Mouse (Mus musculus) natural killer cell, adult 2 months (primary cell): Measurements from ENCODE around the gene Serpinb2.

Experiments
- DNase-seq, 2 experiments: peaks; one replicate each; pipeline ENCODE4 v3.0.0; 2022; ENCODE audit warnings: low spot score in 2 of 2

The Serpinb2 gene

DNA sequence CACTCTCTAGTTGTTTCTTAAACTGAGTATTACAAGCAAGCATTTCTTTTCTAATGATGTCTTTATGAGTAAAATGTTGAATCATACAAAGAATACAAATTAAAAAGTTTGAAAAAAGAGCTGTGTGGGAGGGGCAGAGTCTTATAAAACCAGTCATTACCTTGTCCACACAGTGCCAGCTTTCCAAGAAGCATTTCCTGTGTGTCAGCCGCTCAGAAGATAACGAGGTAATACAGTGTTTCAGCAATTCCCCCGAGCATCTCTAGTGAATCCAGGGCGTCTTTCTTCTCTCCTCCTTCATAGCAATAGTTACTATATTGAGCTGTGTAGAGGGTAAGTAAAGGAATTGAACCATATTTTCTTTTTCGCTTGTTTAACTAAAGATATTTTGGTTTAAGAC lies at the start of gene Serpinb2:
Serpinb2 (plus strand) TSS at position 172 of the 400 bp plus-strand sequence.
- DNase-seq, result no peak

DNA sequence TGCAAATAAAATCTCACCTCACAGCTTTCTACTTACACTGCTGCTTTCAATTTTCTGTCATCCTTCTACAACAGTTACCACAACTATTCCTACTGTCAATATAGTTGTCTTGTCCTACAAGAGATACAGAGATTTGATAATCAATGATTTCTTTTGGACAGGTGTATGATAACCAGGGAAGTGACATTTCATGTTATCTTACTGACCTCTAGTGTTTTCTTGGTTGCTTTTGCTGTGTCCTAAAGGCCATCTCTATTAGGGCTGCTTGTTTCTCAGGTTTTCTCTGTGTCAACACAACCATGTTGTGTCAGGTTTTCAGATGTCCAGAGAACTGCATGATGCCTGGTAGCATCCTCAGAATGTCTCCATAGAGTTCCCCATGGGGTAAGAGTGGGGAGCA lies 31.3 kb upstream of the Serpinb2 start:
- no peak for DNase-seq

DNA sequence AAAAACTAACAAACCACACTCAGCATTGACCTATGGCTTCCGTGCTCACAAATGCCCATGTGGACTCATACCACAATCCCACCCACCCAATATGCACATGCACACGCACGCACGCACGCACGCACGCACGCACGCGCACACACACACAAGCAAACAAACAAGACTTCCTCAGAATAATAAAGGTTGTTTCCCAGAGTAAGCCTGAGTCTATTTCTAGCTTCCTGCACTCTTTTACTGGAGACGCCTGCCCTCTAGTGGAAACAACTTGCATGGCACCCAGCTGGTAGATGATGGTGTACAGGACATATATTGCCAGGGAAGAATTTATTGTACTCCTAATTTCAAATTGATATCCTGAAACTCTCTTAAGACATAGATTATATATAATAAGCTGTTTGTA lies 29.8 kb upstream of the Serpinb2 start:
- DNase-seq, result peak; percentile 40 to 61

DNA sequence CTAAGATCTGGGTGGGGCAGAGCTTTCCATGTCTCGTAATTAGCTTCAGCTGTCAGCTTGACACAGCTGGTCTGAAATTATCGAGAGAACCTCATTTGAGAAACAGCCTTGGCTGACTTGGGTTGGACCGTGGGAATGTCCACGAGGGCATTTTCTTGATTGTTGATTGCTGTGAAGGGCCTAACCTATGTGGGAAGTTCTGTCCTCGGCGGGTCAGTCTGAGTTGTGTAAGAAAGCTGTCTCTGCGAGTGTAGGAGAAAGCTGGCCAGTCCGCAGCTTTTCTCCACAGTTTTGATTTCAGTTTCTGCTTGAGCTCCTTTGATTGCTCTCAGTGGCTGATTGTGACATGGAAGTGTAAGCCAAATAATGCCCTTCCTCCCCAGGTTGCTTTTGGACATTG lies 21.6 kb upstream of the Serpinb2 start:
- no peak for DNase-seq

DNA sequence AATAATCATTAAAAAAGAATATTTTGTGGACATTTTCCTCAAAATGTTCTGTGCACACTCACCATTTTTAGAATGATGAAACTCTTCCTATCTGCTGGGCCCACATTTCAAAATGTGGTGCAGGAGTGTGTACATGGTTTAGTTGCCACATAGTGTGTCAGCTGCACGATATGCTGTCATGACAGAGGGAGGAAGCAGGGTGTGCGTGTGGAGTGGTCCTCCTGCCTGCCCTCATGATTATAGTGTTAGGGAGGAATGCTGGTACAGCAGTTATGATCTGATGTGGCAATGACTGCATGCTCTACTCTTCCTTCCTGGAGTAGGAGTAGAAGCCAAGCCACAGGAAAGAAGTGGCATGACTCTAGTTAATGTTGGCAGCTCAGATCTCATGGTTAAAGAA lies 14.4 kb upstream of the Serpinb2 start:
- DNase-seq, result no peak

DNA sequence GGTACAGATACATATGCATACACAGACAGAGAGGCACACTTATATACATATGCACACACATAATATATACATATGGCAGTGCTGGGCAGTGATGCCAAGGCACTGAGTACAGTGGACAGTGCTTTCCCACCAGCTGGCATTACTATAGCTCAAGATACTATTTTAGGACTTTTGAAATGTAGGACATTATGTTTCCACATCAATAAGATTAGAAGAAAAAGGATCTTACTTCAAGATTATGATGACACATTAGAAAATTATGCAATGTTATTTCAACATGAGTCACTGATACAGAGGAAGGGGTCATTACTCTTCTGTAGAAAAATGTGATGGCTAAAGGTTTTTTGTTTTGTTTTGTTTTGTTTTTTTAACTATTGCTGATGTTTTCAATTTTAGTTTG lies 9.2 kb upstream of the Serpinb2 start:
- no peak for DNase-seq

DNA sequence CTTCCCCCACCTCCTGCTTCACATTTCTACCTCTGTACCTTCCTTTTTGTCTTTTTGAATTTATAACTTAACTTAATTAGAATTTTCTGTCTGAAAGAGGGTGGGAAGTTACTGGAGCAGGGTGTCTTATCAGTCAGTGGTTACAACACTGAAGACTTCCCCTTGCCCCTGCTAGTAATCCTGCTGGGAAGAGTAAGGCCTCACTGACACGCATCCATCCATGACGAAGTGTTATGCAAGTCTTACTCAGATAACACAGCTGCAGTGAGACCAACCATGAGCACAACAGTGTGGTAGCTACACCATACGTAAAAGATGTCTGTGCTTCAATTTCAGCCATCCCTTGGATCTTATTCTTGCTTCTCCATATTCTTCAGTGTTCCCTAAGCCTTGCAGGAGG lies 7.9 kb upstream of the Serpinb2 start:
- DNase-seq, result no peak

DNA sequence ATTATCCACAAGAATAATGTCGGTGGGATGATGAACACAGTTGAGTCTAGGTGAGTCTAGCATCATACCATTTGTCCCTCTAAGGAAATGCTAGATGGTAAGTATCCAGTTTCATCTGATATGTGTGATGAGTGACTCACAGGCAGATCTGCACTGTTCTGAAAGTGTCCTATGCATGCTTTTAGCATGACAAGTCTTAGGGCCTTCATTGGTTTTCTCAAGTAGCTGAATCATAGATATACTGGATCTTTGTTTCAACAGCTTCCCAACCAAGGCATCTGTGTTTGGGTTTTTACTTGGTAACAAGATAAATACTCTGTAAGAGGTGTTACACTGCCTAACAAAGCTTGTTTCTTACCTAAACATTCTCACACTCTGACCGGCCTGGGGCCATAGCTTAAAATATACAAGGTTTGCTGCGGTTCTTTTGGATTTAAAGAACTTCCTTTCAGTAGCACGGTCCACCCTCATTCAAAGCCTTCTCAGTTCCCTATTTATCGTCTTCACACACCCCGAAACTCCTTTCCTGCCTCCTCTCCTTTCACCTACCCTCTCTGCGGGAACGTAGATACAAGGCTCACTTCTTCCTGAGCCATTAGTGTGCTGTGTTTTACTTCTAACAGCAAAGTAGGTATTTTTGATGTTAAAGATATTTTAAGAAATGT lies 5.2 kb upstream of the Serpinb2 start:
- DNase-seq, result no peak

DNA sequence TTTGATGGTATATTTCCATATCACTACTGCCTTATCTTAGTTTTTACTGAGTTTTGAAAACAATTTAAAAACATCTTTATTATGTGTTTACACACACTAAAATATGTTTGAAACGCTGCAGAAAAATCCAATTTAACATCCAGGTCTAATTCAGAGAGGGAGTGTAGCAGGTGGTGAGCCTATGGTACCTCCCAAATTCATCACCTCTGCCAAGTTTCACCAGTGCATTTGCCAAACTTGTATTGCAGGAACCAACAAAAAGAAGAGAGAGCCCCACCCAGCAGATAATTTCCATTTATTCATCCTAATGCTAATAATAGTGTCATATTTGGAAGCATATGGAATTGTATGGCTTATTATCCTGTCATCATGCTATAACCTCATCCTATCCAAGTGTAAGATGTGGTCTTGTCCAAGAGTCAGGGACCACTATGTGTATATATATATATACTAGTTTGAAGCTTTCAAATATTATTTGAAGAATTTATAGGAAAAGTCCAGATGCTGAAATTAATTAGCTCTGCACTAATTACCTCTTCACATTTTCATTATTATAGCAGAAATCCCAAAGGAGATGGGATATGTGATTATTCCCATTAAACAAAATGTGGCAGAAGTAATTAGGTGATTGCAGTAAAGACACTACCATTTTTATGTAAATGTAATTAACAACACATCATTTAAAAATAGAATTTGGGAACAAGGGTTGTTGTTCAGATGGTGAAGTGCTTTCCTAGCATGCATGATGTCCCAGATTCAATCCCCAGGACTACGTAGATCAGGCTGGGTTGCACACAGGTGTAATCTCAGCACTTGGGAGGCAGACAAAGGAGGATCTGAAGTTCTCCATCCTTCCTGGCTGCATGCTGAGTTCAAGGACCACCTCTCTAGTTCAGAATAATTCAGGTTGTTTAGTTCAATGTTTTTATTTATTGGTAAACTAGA lies 1.2 kb downstream of the Serpinb2 start:
- no peak for DNase-seq

DNA sequence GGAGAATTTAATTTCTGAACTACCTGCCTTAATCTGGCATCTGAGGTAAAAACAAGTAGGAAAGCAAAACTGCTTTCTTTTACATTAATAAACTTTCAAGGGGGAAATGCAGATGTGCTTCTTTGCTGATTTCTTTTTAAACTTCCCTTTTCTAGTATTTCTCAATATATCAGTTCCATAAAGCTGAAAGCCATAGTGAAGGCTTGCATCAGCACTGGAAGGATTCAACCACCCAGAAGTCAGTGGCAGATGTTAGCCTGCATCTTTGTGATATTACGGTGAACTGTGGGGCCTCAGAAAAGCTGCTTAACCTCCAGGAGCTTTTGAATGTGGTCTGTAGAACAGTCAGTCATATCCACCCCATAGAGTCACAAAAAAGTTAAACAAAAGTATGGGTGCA lies 2.3 kb downstream of the Serpinb2 start:
- no peak for DNase-seq

DNA sequence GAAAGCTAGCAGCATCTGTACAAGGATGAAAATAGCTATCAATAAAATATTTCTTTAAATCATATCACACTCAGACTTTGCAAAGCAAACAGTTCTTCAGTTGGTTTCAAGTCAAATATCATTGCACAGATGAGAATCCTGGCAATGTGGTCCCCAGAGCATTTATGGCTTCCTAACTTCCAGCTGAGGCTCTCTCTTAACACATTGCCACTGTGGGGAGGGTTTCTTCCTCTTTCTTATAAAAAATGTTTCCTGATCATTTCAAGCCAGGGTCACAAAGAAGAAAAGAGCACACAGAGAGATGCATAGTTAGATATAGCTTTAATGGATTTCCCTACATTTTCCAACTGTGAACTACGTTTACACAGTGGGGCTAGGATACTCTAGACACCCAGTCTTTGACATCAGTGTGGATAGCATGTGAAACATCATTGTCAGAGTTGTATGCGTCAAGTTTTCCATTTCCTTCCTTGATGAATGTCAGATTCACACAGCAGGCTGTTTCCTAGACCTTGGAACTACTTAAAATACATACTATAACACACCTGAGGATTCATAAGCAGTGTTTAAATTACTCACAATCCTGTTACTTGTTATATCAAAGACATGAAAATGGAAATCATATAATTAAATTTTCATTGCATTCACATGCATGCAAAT lies 4.7 kb downstream of the Serpinb2 start:
- no peak for DNase-seq

DNA sequence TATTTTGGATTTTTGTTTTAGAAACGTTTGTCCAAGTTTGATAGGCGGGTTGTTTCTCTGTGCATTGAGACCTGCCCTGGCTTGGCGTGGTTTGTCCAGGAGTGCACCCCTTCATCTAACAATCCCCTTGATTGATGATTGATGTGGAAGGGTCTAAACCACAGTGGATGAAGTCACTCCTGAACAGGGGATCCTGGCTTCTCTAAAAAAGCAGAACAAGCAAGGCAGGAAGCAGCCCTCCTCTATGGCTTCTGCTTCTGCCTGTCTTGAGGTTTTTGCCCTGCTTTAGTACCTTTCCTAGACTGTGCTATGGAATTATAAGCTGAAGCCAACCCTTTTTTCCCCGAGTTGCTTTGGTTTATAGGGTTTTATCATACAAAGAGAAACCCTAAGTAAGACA lies 14.4 kb downstream of the Serpinb2 start:
- no peak for DNase-seq

DNA sequence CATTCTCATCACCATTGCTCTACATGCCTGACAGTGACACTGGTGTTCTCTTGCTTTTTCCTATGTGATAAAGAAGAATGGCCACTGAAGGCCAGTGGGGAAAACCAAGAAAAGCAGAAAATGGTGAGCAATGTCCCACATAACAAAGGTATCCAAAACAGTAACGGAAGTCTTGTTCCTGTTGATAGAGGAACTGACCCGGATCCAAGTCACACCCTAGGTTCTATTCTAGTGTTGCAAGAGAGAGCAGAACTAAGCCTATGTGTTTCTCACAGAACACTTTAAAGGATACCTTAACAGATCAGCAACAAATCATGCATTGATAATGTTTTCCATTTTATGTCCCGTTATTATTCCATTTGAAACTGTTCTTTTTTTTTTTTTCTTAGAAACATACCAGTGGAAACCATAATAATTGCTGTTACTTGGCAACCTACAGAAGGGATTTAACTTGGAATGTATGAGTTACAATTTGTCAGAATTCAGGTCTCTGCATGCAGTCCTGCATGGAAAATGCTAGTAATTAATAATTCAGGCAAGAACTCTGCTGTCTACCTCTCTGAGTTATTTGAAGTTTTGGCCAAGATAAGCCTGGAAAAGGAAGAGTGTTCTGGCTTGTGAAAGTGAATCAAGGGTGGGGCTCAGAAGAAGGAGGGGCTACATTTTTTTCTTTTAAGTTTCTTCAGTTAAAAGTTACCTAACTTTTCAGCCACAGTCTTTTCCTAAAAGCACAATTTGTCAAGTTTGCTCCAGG lies 17.3 kb downstream of the Serpinb2 start:
- no peak for DNase-seq

DNA sequence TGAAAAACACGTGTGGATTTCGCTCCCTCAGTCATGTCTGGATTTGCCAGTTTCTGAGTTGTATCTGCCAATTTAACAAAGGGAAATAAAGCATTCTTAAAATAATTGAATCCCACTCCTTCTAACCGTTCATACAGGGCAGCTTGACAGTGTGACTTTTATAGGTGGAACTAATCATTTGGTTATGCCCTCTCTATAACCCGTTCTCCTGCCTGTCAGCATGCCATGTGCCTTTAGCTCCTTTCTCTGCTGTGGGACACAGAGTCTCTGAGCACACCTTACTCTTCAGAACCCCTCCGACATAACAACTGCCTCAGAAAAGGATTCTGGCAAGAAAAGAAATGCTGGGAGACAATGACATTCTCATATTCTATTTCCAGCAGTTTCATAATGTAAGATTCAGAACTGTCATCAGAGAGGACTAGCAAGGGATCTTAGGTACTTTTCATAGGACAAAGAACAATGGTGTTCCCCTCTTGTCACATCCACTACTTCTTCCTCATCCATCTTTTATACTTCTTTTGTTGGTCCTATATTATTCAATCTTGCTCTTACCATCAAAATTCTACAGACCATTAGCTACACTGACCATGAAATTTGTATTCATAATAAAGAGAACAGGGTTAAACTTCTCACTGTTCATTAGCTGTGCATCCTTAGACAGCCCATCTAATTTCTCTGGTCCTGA lies 18.3 kb downstream of the Serpinb2 start:
- no peak for DNase-seq

DNA sequence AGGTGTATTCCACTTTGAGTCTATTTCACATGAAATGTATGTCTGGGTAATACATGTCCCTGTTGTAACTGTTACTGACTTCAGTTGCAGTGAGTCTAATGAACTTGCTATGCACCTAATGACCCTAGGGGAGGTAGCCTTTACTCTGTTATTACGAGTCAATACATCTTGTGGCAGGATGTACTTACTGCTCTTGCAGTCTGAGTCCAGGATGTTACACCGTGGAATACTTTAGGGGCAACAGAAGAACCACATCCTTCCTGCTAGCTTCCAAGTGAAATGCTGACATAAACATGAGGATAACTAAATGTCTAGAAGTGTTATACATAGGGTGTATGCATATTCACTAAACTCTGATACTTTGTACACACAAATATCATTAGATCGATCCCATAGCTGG lies 22.5 kb downstream of the Serpinb2 start:
- no peak for DNase-seq

DNA sequence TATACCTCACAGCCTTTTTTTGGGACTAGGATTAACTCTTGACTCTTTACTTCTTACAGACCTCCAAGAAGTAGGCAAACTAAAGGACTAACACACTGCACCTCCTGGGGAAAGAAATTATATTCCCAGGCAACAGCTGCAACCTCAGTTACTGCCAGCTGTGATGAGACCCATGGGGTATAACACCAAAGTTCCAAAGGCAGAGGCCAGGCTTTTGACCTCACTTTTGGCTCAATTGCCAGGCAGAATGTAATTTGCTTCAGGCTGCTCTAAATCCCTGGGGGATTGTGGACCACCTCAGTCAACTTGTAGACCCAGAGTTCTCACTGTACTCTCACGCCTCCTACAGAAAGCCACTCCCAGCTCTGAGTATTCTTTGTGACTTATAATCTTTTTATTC lies 26.2 kb downstream of the Serpinb2 start:
- no peak for DNase-seq

DNA sequence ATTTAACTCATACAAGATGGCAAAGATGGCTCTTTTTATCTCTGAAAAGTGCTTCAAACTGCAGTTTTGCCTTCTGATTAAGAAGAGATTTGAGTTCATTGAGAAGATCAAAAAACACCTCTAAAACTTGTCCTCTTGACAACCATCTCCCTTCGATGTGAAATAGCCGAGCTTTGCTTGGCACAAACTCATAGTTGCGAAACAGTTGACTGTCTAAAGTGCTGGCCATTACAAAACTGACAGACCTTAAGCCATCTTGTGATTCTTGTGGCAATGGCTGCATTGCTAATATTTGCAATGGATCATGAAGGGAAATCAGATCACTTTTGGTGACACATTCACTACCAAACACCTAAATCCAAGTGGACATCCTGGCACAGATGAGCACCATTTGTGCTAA lies 48.3 kb downstream of the Serpinb2 start:
- DNase-seq, result no peak

DNA sequence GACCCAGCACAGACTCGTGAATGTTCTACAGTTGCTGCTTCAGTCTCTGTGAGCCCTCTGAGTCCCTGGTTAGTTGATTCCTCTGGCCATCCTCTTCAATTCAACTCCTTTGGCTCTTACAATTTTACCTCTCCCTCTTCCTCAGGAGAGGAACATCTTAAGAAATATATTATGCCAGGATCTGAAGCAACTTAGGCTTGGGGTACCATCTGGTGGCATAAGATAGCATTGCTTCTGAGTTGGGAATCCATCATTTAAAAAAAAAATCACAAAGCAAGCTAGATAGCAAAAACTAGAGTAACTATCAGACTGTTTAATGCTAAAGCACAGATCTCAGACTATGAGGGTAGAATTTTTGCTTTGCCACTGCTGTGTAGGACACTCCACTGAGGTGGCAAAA lies 50.9 kb downstream of the Serpinb2 start:
- no peak for DNase-seq

DNA sequence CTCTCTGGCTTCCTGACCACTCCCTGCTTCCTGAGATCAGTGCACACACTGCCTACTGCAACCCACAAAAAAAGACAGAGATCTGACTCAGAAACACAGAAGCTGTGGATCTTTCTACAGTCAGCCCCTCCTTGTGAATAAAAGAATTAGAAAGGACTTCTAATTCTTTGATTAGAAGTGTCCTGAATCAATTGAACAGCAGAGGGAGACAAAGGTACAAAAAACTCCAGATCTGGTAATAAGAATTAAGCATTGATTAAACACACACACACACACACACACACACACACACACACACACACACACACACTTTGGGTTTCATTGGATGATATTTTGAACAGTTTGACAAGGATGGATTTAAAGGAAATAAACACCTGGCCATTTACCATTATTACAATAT lies 54.4 kb downstream of the Serpinb2 start:
- DNase-seq, result no peak

DNA sequence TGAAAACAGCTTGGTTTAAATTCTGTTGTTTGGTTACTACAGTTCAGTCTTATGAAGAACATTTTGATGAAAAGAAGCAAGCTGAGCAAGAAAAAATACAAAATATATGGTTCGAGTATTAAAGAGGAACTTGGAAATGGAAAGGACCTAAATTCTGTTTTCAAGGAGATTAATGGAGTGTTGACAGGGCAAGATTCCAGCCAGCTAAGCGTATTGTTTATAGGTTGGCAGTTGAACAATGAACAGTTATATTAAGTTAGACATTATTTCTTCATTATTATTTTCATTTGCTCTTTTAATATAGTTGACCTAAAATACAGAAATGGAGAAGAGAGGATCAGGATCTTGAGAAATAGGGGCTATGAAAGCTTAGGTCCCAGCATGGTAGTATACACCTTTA lies 64.9 kb downstream of the Serpinb2 start:
- no peak for DNase-seq

DNA sequence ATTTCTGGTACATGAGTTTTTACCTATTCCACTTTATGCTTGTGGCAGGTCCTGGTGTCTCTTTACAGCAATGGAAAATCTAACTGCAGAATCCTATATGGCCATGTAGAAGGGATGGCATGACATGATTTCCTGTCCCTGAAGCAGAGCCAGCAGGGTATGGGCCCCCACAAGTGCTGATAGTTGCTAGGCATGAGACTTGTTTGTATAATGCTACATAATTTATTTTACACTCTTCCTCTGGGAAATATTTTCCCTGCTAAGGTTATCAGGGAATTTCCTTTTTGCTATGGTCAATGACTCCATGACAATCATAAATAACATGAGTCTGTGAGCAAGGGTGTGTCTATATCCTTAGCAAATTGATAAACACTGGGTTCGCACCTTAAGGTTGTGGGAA lies 66.3 kb downstream of the Serpinb2 start:
- no peak for DNase-seq
